9 mouse cellular contexts compared by ENCODE assay signal in genomic region chr19:10272746-10273145, GRCm38 (mm10). TPM values are rescaled to one million over a fixed set of nuclear protein-coding genes. Genes with fewer than 3 reads are reported as not detected.
DNase-seq lines count a peak whose midpoint lies in the region; TF ChIP-seq lines count a peak whose summit lies in the region.
"Had no signal": no experiment of that assay in that cellular context is flagged by ENCODE, and none has a peak within 500 bp of the region (broad histone marks: within the 10 kb centered on the region; RNA-seq: fewer than 3 reads in every experiment).

No protein-coding gene starts in this region.

- intact Hi-C loops in left cerebral cortex, adult 2 months (cut with DNase I), result loop anchor here (1.0 to 2.0 kb wide), 2 partner anchors 18 to 30 kb away; no protein-coding TSS in a partner anchor
- intact Hi-C loops in left cerebral cortex, postnatal 4 days (cut with DNase I), result no loop called here
- intact Hi-C loops in heart, adult 2 months (cut with DNase I), result no loop called here
- intact Hi-C loops in left cerebral cortex, postnatal 25 days (cut with DNase I), result loop anchor here (2.0 kb wide), 1 partner anchor 18 kb away; no protein-coding TSS in a partner anchor

- no peak for TF ChIP-seq CTCF in left cerebral cortex, adult 2 months (IDR thresholded peaks at IDR 0.05)
- TF ChIP-seq CTCF in cortical plate, adult 2 months (IDR thresholded peaks at IDR 0.05; ENCODE audit: extremely low read depth, insufficient read depth, low read length), result no peak
- TF ChIP-seq CTCF in heart, adult 2 months (IDR thresholded peaks at IDR 0.05), result no peak
- TF ChIP-seq CTCF in olfactory bulb, adult 2 months (IDR thresholded peaks at IDR 0.05; ENCODE audit: insufficient read depth, low read depth, low read length), result no peak
- no peak for TF ChIP-seq CTCF in cerebellum, adult 2 months (IDR thresholded peaks at IDR 0.05; ENCODE audit: borderline replicate concordance, insufficient read depth, low read depth, low read length)

- WGBS in heart, adult 2 months, result 23% methylated on average over 11 of the region's 11 CpGs
- WGBS in olfactory bulb, adult 2 months, result 24% methylated on average over 11 of the region's 11 CpGs
- WGBS in cerebellum, adult 2 months, result 60% methylated on average over 11 of the region's 11 CpGs

- H3K36me3 ChIP-seq in heart, adult 2 months (ENCODE audit: control insufficient read depth, insufficient read depth, low read length), result no peaks in the 10 kb centered on the region
- H3K36me3 ChIP-seq: liver, embryonic 15.5 days had no signal

- H3K27ac ChIP-seq in left cerebral cortex, adult 2 months, result peak overlapping the region; percentile 88
- H3K27ac ChIP-seq in cortical plate, adult 2 months (ENCODE audit: insufficient read depth, low read length), result peak overlapping the region; percentile 37
- H3K27ac ChIP-seq in heart, adult 2 months, result peak overlapping the region; percentile 33
- peak overlapping the region; percentile 69 for H3K27ac ChIP-seq in olfactory bulb, adult 2 months (ENCODE audit: insufficient read depth, low read depth, low read length)
- H3K27ac ChIP-seq in cerebellum, adult 2 months (ENCODE audit: insufficient read depth, low read length), result no peak overlapping the region
- H3K27ac ChIP-seq: liver, embryonic 15.5 days had no signal

- H3K79me2 ChIP-seq in heart, adult 2 months (replicated peaks; ENCODE audit: control insufficient read depth, insufficient read depth, low read length), result no peaks in the 10 kb centered on the region

- TF ChIP-seq POLR2A in cortical plate, adult 2 months (IDR thresholded peaks at IDR 0.05; ENCODE audit: extremely low read depth, insufficient read depth, low read length), result peak; percentile 52; the same call in 1 of the 2 replicates
- no peak for TF ChIP-seq POLR2A in heart, adult 2 months (IDR thresholded peaks at IDR 0.05; ENCODE audit: insufficient read depth, low read depth, low read length)
- no peak for TF ChIP-seq POLR2A in olfactory bulb, adult 2 months (IDR thresholded peaks at IDR 0.05; ENCODE audit: insufficient read depth, low read depth, low read length)
- TF ChIP-seq POLR2A in cerebellum, adult 2 months (IDR thresholded peaks at IDR 0.05; ENCODE audit: borderline replicate concordance, insufficient read depth, low read length), result no peak

- H3K4me1 ChIP-seq in cortical plate, adult 2 months (ENCODE audit: control insufficient read depth, insufficient read depth, low read length), result peaks cover 21% of the 10 kb centered on the region
- peaks cover 2% of the 10 kb centered on the region for H3K4me1 ChIP-seq in heart, adult 2 months (ENCODE audit: control insufficient read depth, insufficient read depth, low read length)
- peaks cover 41% of the 10 kb centered on the region for H3K4me1 ChIP-seq in olfactory bulb, adult 2 months (ENCODE audit: control insufficient read depth, insufficient read depth, low read length)
- H3K4me1 ChIP-seq in cerebellum, adult 2 months (ENCODE audit: control insufficient read depth, insufficient read depth, low read length), result peaks cover 9% of the 10 kb centered on the region

- DNase-seq in left cerebral cortex, adult 2 months (ENCODE audit: extremely low spot score in 1 of 2, low spot score in 2 of 2), result peak; percentile 72 to 76
- no peak for DNase-seq in left cerebral cortex, postnatal 4 days
- DNase-seq in heart, adult 2 months, result peak; percentile 58 to 63
- peak; percentile 66 to 91 for DNase-seq in left cerebral cortex, postnatal 25 days (ENCODE audit: low spot score in 2 of 2)
- no peak for DNase-seq in cerebellum, adult 2 months
- no peak for DNase-seq in adrenal gland, postnatal 14 days

- peak overlapping the region; percentile 26 for H3K9ac ChIP-seq in heart, adult 2 months (ENCODE audit: low read depth, low read length)
- H3K9ac ChIP-seq: liver, embryonic 15.5 days had no signal

- no peak overlapping the region for H3K4me3 ChIP-seq in left cerebral cortex, adult 2 months
- no peak overlapping the region for H3K4me3 ChIP-seq in cortical plate, adult 2 months (ENCODE audit: insufficient read depth, low read length)
- H3K4me3 ChIP-seq in heart, adult 2 months, result no peak overlapping the region
- H3K4me3 ChIP-seq in olfactory bulb, adult 2 months (ENCODE audit: insufficient read depth, low read depth, low read length), result peak overlapping the region; percentile 21
- H3K4me3 ChIP-seq in cerebellum, adult 2 months (replicated peaks; ENCODE audit: insufficient read depth, low read depth, low read length), result no peak overlapping the region
- H3K4me3 ChIP-seq: liver, embryonic 15.5 days had no signal

- no peaks in the 10 kb centered on the region for H3K27me3 ChIP-seq in heart, adult 2 months (ENCODE audit: control insufficient read depth, insufficient read depth, low read length)
- no peaks in the 10 kb centered on the region for H3K27me3 ChIP-seq in cerebellum, adult 2 months (ENCODE audit: control insufficient read depth, insufficient read depth, low read length)
- H3K27me3 ChIP-seq: liver, embryonic 15.5 days had no signal

- no peak for TF ChIP-seq EP300 in heart, adult 2 months (IDR thresholded peaks at IDR 0.05; ENCODE audit: insufficient read depth, low read depth, low read length)

RNA-seq across cellular contexts. Expression of gene Dagla, which starts 31.9 kb away (rescaled TPM):
- 10 to 100 TPM; 93.7 to 95.4 TPM for total RNA-seq in left cerebral cortex, adult 2 months (2021)
- 10 to 100 TPM; 44.1 to 44.6 TPM for total RNA-seq in left cerebral cortex, postnatal 4 days (2021)
- polyA plus RNA-seq in cortical plate, adult 2 months (2012; rRNA removed), result 69.9 and 75.1 TPM in 2 replicates
- 1 to 10 TPM; 2.5 to 3.3 TPM for total RNA-seq in heart, adult 2 months (2021)
- polyA plus RNA-seq in heart, adult 2 months (2012; rRNA removed), result 4.8 and 5.7 TPM in 2 replicates
- total RNA-seq in left cerebral cortex, postnatal 25 days (2021), result 10 to 100 TPM; 90.4 to 91.2 TPM
- not detected in 2 replicates for polyA plus RNA-seq in olfactory bulb, adult 2 months (2012; ENCODE audit: insufficient read depth, insufficient read length, low replicate concordance, missing spikeins)
- 53.4 and 59.5 TPM in 2 replicates for polyA plus RNA-seq in cerebellum, adult 2 months (2012; rRNA removed)
- 5.5 and 7.4 TPM in 2 replicates for total RNA-seq in adrenal gland, postnatal 14 days (2021)

RNA-seq across cellular contexts. Expression of gene Myrf, which starts 32.2 kb away (rescaled TPM):
- total RNA-seq in left cerebral cortex, adult 2 months (2021), result 10 to 100 TPM; 14.0 to 15.3 TPM
- 1 to 10 TPM; 1.6 to 1.8 TPM for total RNA-seq in left cerebral cortex, postnatal 4 days (2021)
- 21.0 and 26.4 TPM in 2 replicates for polyA plus RNA-seq in cortical plate, adult 2 months (2012; rRNA removed)
- 1 to 10 TPM; 3.9 to 4.7 TPM for total RNA-seq in heart, adult 2 months (2021)
- polyA plus RNA-seq in heart, adult 2 months (2012; rRNA removed), result 6.0 and 6.5 TPM in 2 replicates
- total RNA-seq in left cerebral cortex, postnatal 25 days (2021), result 10 to 100 TPM; 12.2 to 16.1 TPM
- polyA plus RNA-seq in olfactory bulb, adult 2 months (2012; ENCODE audit: insufficient read depth, insufficient read length, low replicate concordance, missing spikeins), result not detected in 2 replicates
- polyA plus RNA-seq in cerebellum, adult 2 months (2012; rRNA removed), result 35.0 and 43.1 TPM in 2 replicates
- 2.6 and 4.7 TPM in 2 replicates for total RNA-seq in adrenal gland, postnatal 14 days (2021)

Comparison
In these comparisons a context has a peak if more than half of its experiments do, and no peak if none do; other contexts are left out.
1. DNase-seq: peak in left cerebral cortex, adult 2 months (2 of 2), heart, adult 2 months (2 of 2) and left cerebral cortex, postnatal 25 days (2 of 2); none in left cerebral cortex, postnatal 4 days (single experiment), cerebellum, adult 2 months (0 of 2) and adrenal gland, postnatal 14 days (single experiment).
2. intact Hi-C loops: an anchor here in left cerebral cortex, adult 2 months (1.0 to 2.0 kb wide) and left cerebral cortex, postnatal 25 days (2.0 kb wide); none called in left cerebral cortex, postnatal 4 days and heart, adult 2 months.